Mouse (Mus musculus) bone marrow macrophage, adult 2 months (primary cell): ENCODE results near the gene Ulk1. TPM values are rescaled to one million over a fixed set of nuclear protein-coding genes. Genes with fewer than 3 reads are reported as not detected.

Experiments
- H3K27ac ChIP-seq: 2 replicates; pipeline ENCODE4 v1.5.1; 2012; ENCODE audit warnings: low read depth, low read length; ENCODE audit not compliant: insufficient read depth
- H3K4me1 ChIP-seq: 2 replicates; pipeline ENCODE4 v1.6.1; 2012; ENCODE audit warnings: low read length; ENCODE audit not compliant: control insufficient read depth, insufficient read depth
- H3K4me3 ChIP-seq: 2 replicates; pipeline ENCODE4 v1.5.1; 2012; ENCODE audit warnings: mild to moderate bottlenecking, low read length, moderate library complexity; ENCODE audit not compliant: insufficient read depth
- CTCF ChIP-seq: IDR thresholded peaks from 2 replicates; pipeline ENCODE4 v1.5.1; 2012; ENCODE audit warnings: low read depth, mild to moderate bottlenecking, low read length, moderate library complexity
- POLR2A ChIP-seq: IDR thresholded peaks from 2 replicates; pipeline ENCODE4 v1.6.1; 2012; ENCODE audit warnings: mild to moderate bottlenecking, low read depth, low read length, borderline replicate concordance
- polyA plus RNA-seq: library from polyadenylated mRNA; stranded (reverse); fragments of >200 nt; gene quantifications from 2 replicates; pipeline ENCODE4 v1.2.4, GENCODE M21; 2012; ENCODE audit not compliant: missing spikeins, insufficient read depth, insufficient read length

Ulk1 gene
- polyA plus RNA-seq, 1 experiment: 55.4 TPM

DNA sequence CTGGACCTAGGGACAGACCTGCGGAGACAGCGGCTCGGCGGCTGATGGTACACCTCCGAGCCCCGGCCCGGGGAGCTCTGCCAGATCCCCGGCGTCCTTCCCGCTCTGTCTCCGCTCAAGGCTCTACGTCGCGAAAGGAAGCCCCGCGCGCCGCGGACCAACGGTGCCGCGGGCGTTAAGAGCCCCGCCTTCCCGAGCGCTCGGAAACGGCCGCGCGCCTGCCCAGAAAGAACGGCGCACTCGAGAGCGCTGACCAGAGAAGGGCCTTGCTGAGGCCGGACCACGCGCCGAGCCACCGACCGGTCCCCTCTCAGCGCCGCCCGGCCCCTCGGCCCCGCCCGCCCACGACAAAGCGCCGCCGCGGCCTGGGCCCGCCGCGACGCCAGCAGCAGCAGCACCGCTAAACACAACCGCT lies 39.9 kb downstream of the Ulk1 start:
- Histone ChIP-seq H3K4me3 (peak overlapping the region; percentile 93), H3K27ac (peak overlapping the region; percentile 88), H3K4me1 (peaks cover 8% of the 10 kb centered on the region)
- no peak for TF ChIP-seq POLR2A
- no peak for TF ChIP-seq CTCF

DNA sequence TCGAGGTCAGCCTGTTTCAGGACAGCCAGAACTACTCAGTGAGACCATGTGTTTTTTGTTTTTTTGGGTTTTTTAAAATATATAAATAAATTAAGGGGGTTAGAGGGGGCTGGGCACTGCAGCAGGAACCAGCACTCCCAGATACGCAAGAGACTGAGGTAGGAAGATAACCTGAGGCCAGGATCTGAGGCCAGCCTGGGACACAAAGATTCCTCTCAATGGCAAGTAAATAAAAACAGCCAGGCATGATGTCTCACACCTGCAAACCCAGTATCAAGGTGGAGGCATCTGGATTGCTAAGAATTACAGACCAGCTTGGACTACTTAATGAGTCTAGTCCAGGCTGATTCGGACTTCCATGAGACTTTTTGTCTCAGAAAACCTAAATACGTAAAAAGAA lies 40.6 kb downstream of the Ulk1 start:
- Histone ChIP-seq H3K4me1 (peaks cover 8% of the 10 kb centered on the region), H3K27ac (no peak overlapping the region), H3K4me3 (peak overlapping the region; percentile 93)
- no peak for TF ChIP-seq CTCF
- no peak for TF ChIP-seq POLR2A

DNA sequence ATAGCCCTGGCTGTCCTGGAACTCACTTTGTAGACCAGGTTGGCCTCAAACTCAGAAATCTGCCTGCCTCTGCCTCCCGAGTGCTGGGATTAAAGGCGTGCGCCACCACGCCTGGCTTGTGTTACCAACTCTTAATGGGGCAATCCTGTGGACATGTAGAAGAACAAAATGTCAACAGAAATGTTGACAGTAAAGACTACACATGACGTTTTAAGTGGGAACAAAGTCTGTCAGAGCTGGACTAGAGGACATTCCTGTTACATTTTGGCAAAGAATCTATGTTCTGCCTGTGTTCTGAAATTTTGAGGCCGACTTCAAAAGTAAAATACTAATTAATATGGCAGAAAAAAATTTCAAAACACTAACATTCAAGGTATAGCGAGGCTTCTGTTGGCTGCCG lies 46.0 kb downstream of the Ulk1 start:
- H3K4me1 ChIP-seq: peaks cover 8% of the 10 kb centered on the region
- no peak for TF ChIP-seq POLR2A
- no peak for TF ChIP-seq CTCF

DNA sequence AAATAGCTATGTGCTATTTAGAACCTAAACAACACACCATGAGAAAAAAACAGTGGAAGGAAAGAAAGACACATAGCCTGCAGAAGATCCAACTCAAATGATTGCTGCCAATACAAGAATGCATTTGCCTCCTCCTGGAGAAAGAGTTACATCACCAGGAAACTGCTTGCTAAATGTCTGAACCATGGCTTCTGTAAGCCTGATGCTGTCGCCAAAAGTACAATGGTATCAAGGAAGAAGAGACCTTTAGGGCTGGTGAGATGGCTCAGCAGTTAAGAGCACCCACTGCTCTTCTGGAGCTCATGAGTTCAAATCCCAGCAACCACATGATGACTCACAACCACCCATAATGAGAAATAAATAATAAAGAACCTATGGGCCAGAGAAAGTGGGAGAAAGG lies 64.9 kb downstream of the Ulk1 start:
- Histone ChIP-seq H3K4me3 (no peak overlapping the region), H3K4me1 (peaks cover 20% of the 10 kb centered on the region), H3K27ac (no peak overlapping the region)
- TF ChIP-seq POLR2A: no peak
- TF ChIP-seq CTCF: no peak

More for the DNA sequence above, 46.0 kb downstream of the Ulk1 start:
- no peak overlapping the region for H3K27ac ChIP-seq
- no peak overlapping the region for H3K4me3 ChIP-seq

DNA sequence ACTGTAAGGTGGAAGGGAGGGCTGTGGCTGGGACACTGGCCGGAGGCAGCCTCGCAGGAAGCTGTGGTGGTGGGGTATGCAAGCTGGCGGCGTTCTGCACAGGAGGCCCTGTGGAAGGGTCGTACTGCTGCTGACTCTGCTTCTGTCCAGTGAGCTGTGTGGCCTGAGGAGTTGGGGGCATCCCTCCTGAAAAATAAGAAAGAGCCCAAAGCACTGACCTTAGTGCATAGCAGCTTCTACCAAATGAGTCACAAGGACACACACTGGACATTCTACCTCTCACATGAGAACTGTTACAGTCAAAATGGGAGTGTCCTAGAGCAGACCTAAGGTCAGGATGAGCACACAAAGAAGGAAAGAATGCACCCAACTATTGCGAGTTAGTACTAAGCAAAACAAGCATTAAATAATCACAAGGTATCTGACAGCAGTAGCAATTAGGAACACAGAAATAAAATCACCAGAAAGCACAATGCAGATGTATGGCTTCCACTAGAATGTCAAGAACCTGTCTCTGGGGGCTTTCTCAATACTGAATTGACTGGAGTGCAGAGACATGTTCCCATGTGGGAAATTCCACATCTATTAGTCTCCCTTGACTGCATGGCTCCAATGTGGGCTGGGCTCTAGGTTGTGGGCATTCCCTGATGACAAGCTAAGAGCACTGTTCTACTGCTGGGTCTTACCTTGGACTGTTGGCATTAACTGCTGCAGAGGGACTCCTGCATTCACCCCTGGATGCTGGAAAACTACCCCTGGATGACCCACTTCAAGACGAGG lies 70.2 kb downstream of the Ulk1 start:
- TF ChIP-seq CTCF: no peak
- peaks cover 10% of the 10 kb centered on the region for H3K4me1 ChIP-seq
- H3K4me3 ChIP-seq: no peak overlapping the region

DNA sequence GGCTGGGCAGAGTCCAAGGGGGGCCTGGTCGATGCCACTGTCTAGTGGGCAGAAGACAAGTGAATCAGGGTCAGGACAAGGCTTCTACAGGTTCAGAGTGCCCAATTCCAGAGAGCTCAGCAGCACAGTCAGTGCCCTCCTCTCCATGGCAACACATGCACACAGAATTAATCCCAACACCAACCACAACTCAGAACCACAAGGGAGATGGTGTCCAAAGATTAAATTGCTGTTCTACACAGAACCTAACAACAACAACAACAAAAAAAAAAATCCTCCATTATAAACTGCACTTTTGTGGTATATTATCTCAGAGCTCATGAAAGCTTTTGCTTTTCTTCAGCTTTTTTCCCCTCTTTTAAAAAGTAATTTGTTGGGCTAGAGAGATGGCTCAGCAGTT lies 74.3 kb downstream of the Ulk1 start:
- H3K4me1 ChIP-seq: no peaks in the 10 kb centered on the region
- TF ChIP-seq POLR2A (no peak), CTCF (no peak)
- H3K27ac ChIP-seq: no peak overlapping the region
- no peak overlapping the region for H3K4me3 ChIP-seq

More for the DNA sequence above, 70.2 kb downstream of the Ulk1 start:
- no peak overlapping the region for H3K27ac ChIP-seq

Other genes starting within 250 kb of the Ulk1 start
- 12.9 and 16.1 TPM in 2 replicates for gene Noc4l, start 156.7 kb downstream of the Ulk1 start, polyA plus RNA-seq
- gene Ddx51, start 156.6 kb downstream of the Ulk1 start, polyA plus RNA-seq: 10.1 and 13.6 TPM in 2 replicates
- 27.9 and 31.5 TPM in 2 replicates for gene Ep400, start 39.4 kb downstream of the Ulk1 start, polyA plus RNA-seq
- 11.4 and 12.7 TPM in 2 replicates for gene Pus1, start 29.4 kb downstream of the Ulk1 start, polyA plus RNA-seq
- gene Hscb, start 29.7 kb upstream of the Ulk1 start, polyA plus RNA-seq: 58.7 and 84.4 TPM in 2 replicates
- 32.6 and 33.5 TPM in 2 replicates for gene Chek2, start 29.9 kb upstream of the Ulk1 start, polyA plus RNA-seq
- gene Ttc28, start 69.7 kb upstream of the Ulk1 start, polyA plus RNA-seq: 1.2 and 1.7 TPM in 2 replicates